Mouse (Mus musculus) thymus, postnatal 25 days (tissue): ENCODE measurements at regions not wholly inside any gene's neighbourhood (a gene's known extent, or its start where the extent isn't known, plus 50 kb on each side); places are given as distances from the start of the nearest gene placed in this dataset.
A peak's percentile ranks its signal among the peaks of the same experiment; 100 is the strongest.
"Not testable (repeated sequence)": the region's sequence is repeated elsewhere in the genome, so short reads cannot be mapped to it uniquely, and the experiment has no call there.

Experiments
- DNase-seq: peaks from one replicate; pipeline ENCODE4 v3.0.0; 2022

DNA sequence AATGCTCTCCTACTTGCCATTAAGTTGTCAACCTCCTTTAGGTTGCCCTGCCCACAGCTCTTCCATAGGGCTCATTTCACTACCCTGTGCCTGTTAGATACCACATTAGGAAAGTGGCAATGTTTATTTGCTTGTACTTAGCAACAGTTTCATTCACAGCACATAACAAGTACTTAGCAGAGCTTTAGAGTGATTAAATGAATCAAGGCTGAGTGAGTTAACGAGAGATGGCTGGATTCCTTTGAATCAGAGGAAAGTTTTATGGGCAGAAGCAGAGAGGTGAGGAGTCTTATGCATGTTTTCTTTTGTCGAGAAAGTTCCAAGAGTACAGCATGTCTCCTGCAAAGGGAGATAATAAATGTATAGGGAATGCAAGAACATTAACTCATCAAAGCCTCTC lies 60.5 kb downstream of the Ptgs2 start:
- DNase-seq: no peak

GRCm38 (mm10) chr1:150164890-150165596 lies 65.2 kb downstream of the Ptgs2 start:
- peak; percentile 4 for DNase-seq

DNA sequence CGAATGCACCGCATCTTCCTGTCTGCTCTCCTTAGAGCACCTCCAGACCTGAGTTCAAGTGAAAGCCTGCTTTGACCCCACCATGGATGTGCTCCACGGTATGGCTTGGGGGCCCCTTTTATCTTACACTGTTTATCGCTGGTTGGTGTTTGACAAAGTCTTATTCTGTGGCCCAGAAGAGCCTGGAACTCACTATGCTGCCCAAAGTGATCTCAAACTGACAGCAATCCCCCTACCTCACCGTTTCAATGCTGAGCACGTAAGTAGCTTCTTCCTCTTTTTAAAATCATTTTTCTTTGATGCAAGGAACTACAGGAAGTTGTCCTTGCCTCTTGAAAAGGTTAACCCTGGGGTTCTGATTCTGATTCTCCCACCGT lies 65.8 kb downstream of the Ptgs2 start:
- DNase-seq: no peak

GRCm38 (mm10) chr1:150167172-150167571 lies 67.3 kb downstream of the Ptgs2 start:
- no peak for DNase-seq

DNA sequence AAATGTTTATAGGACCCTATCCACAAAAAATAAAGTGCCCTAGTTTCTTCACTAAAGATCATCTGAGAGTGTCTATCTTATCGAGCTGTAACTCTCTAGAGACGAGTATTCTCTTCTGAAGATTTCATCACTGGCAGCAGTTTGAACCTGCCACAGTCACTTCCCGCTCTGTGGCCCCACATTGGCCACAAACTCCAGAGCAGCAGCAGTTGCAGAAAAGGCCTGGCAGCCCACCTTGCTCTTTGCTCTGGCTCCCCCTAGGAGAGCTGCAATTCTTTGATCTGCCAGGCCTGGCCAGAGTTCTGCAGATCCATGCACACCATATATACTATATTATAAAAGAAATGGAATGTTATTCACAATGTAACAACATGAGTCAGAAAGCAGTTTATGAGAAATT lies 74.4 kb downstream of the Ptgs2 start:
- DNase-seq: no peak

DNA sequence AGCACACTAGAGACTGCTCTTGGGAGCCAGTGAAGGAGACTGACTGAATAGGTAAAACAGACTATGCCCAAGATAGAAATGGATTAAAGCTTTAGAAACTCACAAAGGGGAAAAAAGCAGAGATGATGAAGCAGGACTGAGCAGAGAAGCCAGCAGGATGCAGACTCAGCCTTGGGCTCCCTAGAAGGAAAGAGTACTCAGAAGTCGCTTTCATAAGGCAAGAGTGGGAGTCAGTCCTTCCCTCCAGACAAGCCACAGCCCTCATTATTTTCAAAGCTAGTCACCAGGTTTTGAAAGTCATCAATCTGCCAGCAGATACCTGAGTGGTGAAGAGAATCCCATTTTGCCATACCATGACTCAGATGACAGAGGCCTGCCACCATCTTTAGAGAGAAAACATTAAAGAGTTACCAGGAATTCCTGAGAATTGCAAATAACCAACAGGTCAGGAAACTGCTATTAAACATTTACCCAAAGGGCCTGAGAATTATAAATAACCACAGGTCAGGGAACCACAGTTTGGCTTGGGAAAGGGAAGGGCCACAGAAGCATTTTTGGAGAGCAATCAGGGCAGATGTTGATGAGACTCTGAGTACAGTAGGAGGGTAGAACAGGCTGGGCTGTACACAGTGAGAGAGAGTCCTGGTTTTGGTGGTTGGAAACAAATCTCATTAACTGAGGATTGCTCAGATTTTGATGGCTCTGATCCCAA lies 77.4 kb downstream of the Ptgs2 start:
- DNase-seq: no peak

DNA sequence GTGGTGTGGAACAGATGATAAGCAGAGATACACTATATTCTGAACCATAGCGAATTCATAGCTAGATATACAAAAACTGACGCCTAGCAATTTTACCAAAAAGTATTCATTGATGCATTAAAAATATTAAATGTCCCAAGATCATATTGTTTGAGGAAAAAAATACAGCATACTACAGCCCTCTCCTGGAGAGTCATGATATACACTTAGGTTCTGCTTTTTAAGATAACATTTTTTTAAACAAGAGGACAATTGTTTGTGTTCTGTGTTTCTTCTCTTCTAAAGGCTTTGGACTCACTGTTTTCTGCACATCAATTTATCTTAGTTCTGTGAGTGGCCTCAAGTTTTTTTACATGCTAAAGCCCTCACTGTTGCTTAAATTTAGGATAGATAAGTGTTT lies 102.2 kb downstream of the Ptgs2 start:
- DNase-seq: no peak

GRCm38 (mm10) chr1:150212454-150212853 lies 106.8 kb upstream of the Pdc start:
- no peak for DNase-seq

DNA sequence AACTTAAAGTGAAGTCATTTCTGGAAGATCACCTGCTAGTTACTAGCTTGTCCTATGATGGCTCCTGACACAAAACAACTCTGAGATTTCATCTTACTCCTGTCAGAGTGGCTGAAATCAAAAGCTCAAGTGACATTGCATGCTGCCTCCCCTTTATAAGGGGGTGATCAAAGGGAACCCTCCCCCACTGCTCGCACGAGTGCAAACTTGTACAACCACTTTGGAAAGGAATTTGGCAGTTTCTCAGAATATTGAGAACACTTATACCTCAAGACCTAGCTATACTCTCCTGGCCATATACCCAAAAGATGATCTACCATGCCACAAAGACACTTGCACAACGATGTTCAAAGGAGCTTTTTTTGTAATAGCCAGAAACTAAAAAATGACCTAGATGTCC lies 102.5 kb upstream of the Pdc start:
- no peak for DNase-seq

DNA sequence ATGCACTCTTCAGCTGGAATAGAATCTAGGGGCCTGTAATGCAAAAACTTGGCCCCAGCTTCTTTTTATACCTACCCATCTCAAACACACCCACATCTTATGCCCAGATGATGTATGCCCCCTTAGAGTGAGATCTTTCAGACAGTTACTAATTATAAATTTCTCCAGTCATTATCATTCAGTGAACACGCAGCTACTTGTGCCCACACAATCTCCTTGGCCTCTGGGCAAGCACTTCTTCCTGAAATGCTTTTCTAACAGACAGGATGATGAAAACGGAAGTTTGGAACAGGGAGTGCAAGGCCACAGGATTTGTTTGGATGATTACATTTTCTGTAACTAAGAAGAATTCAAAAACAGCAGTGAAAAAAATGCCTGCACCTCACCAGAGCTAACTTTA lies 100.4 kb upstream of the Pdc start:
- DNase-seq: no peak

- no peak for DNase-seq
Measured at GRCm38 (mm10) chr1:150225529-150225928, 93.7 kb upstream of the Pdc start.

DNA sequence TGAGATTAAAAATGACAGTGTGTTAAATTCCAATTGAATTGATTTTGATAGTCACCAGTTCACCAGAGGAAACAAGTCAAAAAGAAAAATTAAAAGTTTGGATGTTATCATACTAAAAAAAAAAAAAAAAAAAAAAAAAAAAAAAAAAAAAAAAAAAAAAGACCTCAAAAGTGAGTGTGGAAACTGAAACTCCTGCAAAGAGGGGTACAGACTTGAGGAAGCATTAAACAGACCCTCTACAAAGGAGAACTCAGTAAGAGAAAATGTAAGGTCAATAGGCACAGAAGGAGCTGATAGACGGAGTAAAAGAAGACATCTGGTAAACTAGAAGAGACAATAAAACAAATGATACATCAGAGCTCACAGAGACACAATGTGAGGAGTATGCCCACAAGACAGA lies 79.7 kb upstream of the Pdc start:
- not testable (repeated sequence) for DNase-seq

- DNase-seq: no peak
Measured at GRCm38 (mm10) chr1:150240110-150240509, 79.1 kb upstream of the Pdc start.

- DNase-seq: no peak
Measured at GRCm38 (mm10) chr1:150241153-150241552, 78.1 kb upstream of the Pdc start.

GRCm38 (mm10) chr1:150242108-150242507 lies 77.1 kb upstream of the Pdc start:
- no peak for DNase-seq

GRCm38 (mm10) chr1:150244916-150245315 lies 74.3 kb upstream of the Pdc start:
- DNase-seq: no peak

GRCm38 (mm10) chr1:150251422-150251821 lies 67.8 kb upstream of the Pdc start:
- no peak for DNase-seq

DNA sequence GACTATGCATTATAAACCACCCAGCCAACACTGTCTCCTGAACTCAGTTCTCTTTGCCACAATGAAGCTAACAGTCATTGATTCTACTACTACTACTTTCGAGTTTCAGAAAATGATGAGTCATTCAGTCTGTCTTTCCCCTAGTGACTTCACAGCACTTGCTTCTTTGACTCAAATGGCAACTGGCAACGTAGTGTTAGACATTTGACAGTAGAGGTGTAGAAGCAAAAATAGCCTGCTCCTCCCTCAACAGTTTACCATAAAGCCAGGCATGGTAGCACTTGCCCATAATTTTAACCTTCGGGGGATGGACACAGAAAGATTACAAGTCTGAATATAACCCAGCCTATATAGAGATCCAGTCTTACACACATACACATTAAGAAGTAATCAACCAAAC lies 67.3 kb upstream of the Pdc start:
- DNase-seq: no peak

GRCm38 (mm10) chr1:150257596-150257995 lies 61.6 kb upstream of the Pdc start:
- no peak for DNase-seq

GRCm38 (mm10) chr1:150260355-150260754 lies 58.9 kb upstream of the Pdc start:
- DNase-seq: no peak

- no peak for DNase-seq
Measured at GRCm38 (mm10) chr1:150266502-150266901, 52.7 kb upstream of the Pdc start.

- DNase-seq: no peak
Measured at GRCm38 (mm10) chr1:150267003-150267402, 52.2 kb upstream of the Pdc start.
